Comparison of ENCODE assay signal across 8 mouse cellular contexts in the genomic region with DNA sequence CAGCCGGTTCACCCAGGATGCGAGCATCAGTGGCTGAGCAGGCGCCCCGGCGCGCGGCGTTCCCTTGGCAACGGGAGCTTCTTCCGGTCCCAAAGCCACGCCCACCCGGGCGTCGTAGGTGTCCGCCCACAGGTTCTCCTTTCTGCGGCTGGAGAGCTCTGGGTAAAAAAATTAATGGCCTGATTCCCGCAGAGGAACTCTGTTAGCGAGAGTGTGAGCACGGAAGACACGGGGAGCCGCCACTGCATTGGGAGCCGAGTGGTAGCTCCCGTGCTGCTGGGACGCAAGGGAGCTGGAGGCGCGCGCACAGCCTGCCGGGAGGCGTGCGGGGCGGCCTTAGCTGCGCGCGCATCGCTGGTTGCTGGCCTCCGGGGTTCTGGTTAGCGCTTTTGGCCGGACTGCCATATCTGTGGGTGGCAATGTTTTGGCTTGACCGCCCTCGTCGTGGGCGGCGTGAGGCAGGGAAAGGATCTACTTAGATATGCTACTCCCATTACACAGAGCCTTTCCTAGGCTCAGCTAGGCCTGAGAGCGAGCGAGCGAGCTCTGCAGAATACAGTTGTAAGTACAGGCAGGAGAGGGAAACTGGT. TPM values are rescaled to one million over a fixed set of nuclear protein-coding genes. Genes with fewer than 3 reads are reported as not detected.
DNase-seq lines count a peak whose midpoint lies in the region; ATAC-seq lines count a peak whose summit lies in the region.

TSS of gene Arl6 (minus strand) at position 290 of the 590 bp plus-strand sequence.

- no peaks in the 10 kb centered on the region for H3K9me3 ChIP-seq in embryonic facial prominence, embryonic 13.5 days
- H3K9me3 ChIP-seq in midbrain, embryonic 11.5 days (ENCODE audit: control insufficient read depth, low read length), result no peaks in the 10 kb centered on the region

- 0 out of 2 replicates have a peak, but pooled peaks cover 2% of the 10 kb centered on the region for H3K36me3 ChIP-seq in embryonic facial prominence, embryonic 13.5 days
- H3K36me3 ChIP-seq in midbrain, embryonic 11.5 days (ENCODE audit: control insufficient read depth, insufficient read depth, low read length), result no peaks in the 10 kb centered on the region

- H3K4me1 ChIP-seq in embryonic facial prominence, embryonic 13.5 days, result 0 out of 2 replicates have a peak, but pooled peaks cover 4% of the 10 kb centered on the region
- H3K4me1 ChIP-seq in midbrain, embryonic 11.5 days (ENCODE audit: control insufficient read depth, insufficient read depth, low read length), result no peaks in the 10 kb centered on the region; the same call in 1 of the 2 replicates

- H3K9ac ChIP-seq in embryonic facial prominence, embryonic 13.5 days, result peak within 1 kb of the TSS; percentile 81
- peak within 1 kb of the TSS; percentile 77 for H3K9ac ChIP-seq in midbrain, embryonic 11.5 days (ENCODE audit: low read length)

- peak; percentile 94 for ATAC-seq in embryonic facial prominence, embryonic 13.5 days (ENCODE audit: insufficient number of reproducible peaks, insufficient read depth, low FRiP score, low TSS enrichment, low read depth)
- ATAC-seq in midbrain, embryonic 11.5 days (ENCODE audit: low FRiP score), result peak; percentile 98

- under 1% methylated on average over 46 of the region's 46 CpGs for WGBS in embryonic facial prominence, embryonic 13.5 days
- under 1% methylated on average over 46 of the region's 46 CpGs for WGBS in midbrain, embryonic 11.5 days

- H3K4me3 ChIP-seq in embryonic facial prominence, embryonic 13.5 days, result peak within 1 kb of the TSS; percentile 74
- H3K4me3 ChIP-seq in midbrain, embryonic 11.5 days (ENCODE audit: low read depth, low read length), result peak within 1 kb of the TSS; percentile 70

- H3K4me2 ChIP-seq in embryonic facial prominence, embryonic 13.5 days, result peak within 1 kb of the TSS; percentile 73
- H3K4me2 ChIP-seq in midbrain, embryonic 11.5 days, result peak within 1 kb of the TSS; percentile 67

- H3K27ac ChIP-seq in embryonic facial prominence, embryonic 13.5 days, result peak within 1 kb of the TSS; percentile 99
- H3K27ac ChIP-seq in midbrain, embryonic 11.5 days (ENCODE audit: low read depth, low read length), result peak within 1 kb of the TSS; percentile 98

- no peaks in the 10 kb centered on the region for H3K27me3 ChIP-seq in embryonic facial prominence, embryonic 13.5 days
- no peaks in the 10 kb centered on the region for H3K27me3 ChIP-seq in midbrain, embryonic 11.5 days (ENCODE audit: control insufficient read depth, insufficient read depth, low read length)

- intact Hi-C loops in left cerebral cortex, postnatal 4 days (cut with DNase I), result no loop called here

- DNase-seq in adrenal gland, postnatal 4 days (ENCODE audit: low spot score in 2 of 2), result peak; percentile 86
- peak; percentile 99 for DNase-seq in heart, adult 11 months
- DNase-seq in kidney, adult 11 months, result peak; percentile 93
- DNase-seq in left cerebral cortex, postnatal 4 days, result peak; percentile 96
- DNase-seq in midbrain, embryonic 11.5 days (ENCODE audit: low spot score, missing footprints), result peak; percentile 100
- peak; percentile 95 for DNase-seq in right cerebral cortex, postnatal 4 days
- peak; percentile 93 for DNase-seq in yolk sac, embryonic 10.5 days (ENCODE audit: low spot score)

RNA-seq across cellular contexts. Expression of gene Arl6, which starts in this region (rescaled TPM):
- 10 to 100 TPM; 11.1 to 14.0 TPM for total RNA-seq in adrenal gland, postnatal 4 days (2021)
- 28.3 and 37.6 TPM in 2 replicates for polyA plus RNA-seq in embryonic facial prominence, embryonic 13.5 days (2015; fragmentation: Nextera tagmentation; extraction: Ambion mirVana)
- total RNA-seq in left cerebral cortex, postnatal 4 days (2021), result 10 to 100 TPM; 30.1 to 33.7 TPM
- 56.7 and 62.0 TPM in 2 replicates for polyA plus RNA-seq in midbrain, embryonic 11.5 days (2014; fragmentation: Nextera tagmentation; extraction: Ambion mirVana)

Comparison
In these comparisons a context has a peak if more than half of its experiments do, and no peak if none do; other contexts are left out.
1. Peak in every context shown above with its lines: DNase-seq, ATAC-seq, H3K4me3 ChIP-seq and H3K27ac ChIP-seq.